Mouse (Mus musculus) C2C12 (cell line): Measurements from ENCODE around the gene Parvg.

Experiments
- CEBPB ChIP-seq: IDR thresholded peaks from one replicate; pipeline ENCODE4 v1.6.1; 2011; ENCODE audit warnings: low read depth, mild to moderate bottlenecking, control low read depth, moderate library complexity
- CTCF ChIP-seq: IDR thresholded peaks from one replicate; pipeline ENCODE4 v1.5.1; 2011; ENCODE audit not compliant: control insufficient read depth, insufficient read depth, insufficient read length
- FOSL1 ChIP-seq: IDR thresholded peaks from one replicate; pipeline ENCODE4 v1.8.0; 2011; ENCODE audit warnings: mild to moderate bottlenecking, low read length; ENCODE audit not compliant: poor library complexity, insufficient read depth, severe bottlenecking
- MAX ChIP-seq: IDR thresholded peaks from one replicate; pipeline ENCODE4 v1.6.1; 2011; ENCODE audit warnings: mild to moderate bottlenecking, control low read depth
- MYOD1 ChIP-seq: IDR thresholded peaks from one replicate; pipeline ENCODE4 v1.6.1; 2011; ENCODE audit warnings: low read depth; ENCODE audit not compliant: control insufficient read depth, insufficient read length
- MYOG ChIP-seq: IDR thresholded peaks from one replicate; pipeline ENCODE4 v1.6.1; 2011; ENCODE audit not compliant: control insufficient read depth, insufficient read length; ENCODE audit errors: extremely low read depth
- USF1 ChIP-seq: IDR thresholded peaks from one replicate; pipeline ENCODE4 v1.6.1; 2011; ENCODE audit warnings: low read depth, mild to moderate bottlenecking, control low read depth, moderate library complexity

GRCm38 (mm10) chr15:84319393-84319792 is 4.4 kb upstream of the Parvg start:
- TF ChIP-seq CTCF (no peak), MAX (no peak), CEBPB (no peak), USF1 (no peak), MYOG (no peak), FOSL1 (no peak), MYOD1 (no peak)
